Mouse (Mus musculus): ENCODE data around the gene F5. TPM values are rescaled to one million over a fixed set of nuclear protein-coding genes. Genes with fewer than 3 reads are reported as not detected.

Gene F5
- total and polyA plus RNA-seq, 3 experiments = not detected

DNA sequence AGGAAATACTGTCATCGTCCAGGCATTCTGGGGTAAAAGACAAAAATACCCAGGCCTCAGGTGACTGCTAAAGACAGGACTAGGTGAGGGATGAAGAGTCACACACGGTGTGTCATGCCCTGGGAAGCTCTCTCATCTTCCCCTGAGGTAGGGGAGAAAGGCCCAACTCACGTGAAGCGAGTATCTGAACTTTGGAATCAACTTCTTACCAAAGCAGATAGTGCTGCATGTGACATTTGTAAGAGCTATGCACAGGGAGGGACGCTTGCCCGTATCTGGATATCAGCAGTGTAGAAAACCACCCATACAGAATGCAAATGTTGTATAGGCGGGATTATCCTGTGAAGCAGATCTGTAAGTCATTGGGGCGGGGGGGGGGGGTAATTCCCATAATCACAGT, 61.0 kb downstream of the F5 start:
- H3K9me3 ChIP-seq (replicated peaks; ENCODE audit: insufficient read depth, low read length) = no peaks in the 10 kb centered on the region
- H3K9ac ChIP-seq (ENCODE audit: control insufficient read depth, low read depth, low read length, poor library complexity, severe bottlenecking) = no peak overlapping the region
- H3K79me2 ChIP-seq (ENCODE audit: control insufficient read depth, insufficient read depth, low read length, poor library complexity) = no peaks in the 10 kb centered on the region
- TF ChIP-seq MEF2A (IDR thresholded peaks at IDR 0.05; ENCODE audit: extremely low read depth, insufficient replicate concordance, low read depth, low read length, poor library complexity, severe bottlenecking) (no peak), MYC (IDR thresholded peaks at IDR 0.05; ENCODE audit: low read depth, low read length) (no peak), SIN3A (IDR thresholded peaks at IDR 0.05; ENCODE audit: low read length) (no peak), NELFE (IDR thresholded peaks at IDR 0.05; ENCODE audit: low read depth, low read length) (no peak), E2F4 (IDR thresholded peaks at IDR 0.05; ENCODE audit: borderline replicate concordance, low read depth, low read length) (no peak), ZKSCAN1 (IDR thresholded peaks at IDR 0.05; ENCODE audit: low read depth, low read length) (no peak), GATA1 (IDR thresholded peaks at IDR 0.05; ENCODE audit: low read depth, low read length) (no peak), POLR2A (IDR thresholded peaks at IDR 0.05; ENCODE audit: control insufficient read depth in 1 of 2, insufficient read depth in 1 of 2, low read depth in 1 of 2, low read length in 2 of 2, poor library complexity in 1 of 2) (no peak), ZMIZ1 (IDR thresholded peaks at IDR 0.05; ENCODE audit: low read depth, low read length) (no peak), ELF1 (IDR thresholded peaks at IDR 0.05; ENCODE audit: low read depth, low read length) (no peak), HCFC1 (IDR thresholded peaks at IDR 0.05; ENCODE audit: low read depth, low read length) (no peak), UBTF (IDR thresholded peaks at IDR 0.05; ENCODE audit: borderline replicate concordance, insufficient read depth, low read depth, low read length) (no peak)
- H3K4me3 ChIP-seq (ENCODE audit: control insufficient read depth in 1 of 2, insufficient read depth in 1 of 2, low read depth in 2 of 2, low read length in 2 of 2) = no peak overlapping the region
- H3K36me3 ChIP-seq (ENCODE audit: control insufficient read depth in 1 of 2, insufficient read depth in 2 of 2, low read length in 2 of 2) = no peaks in the 10 kb centered on the region
- peaks cover 4 to 5% of the 10 kb centered on the region in 2 experiments for H3K27me3 ChIP-seq (ENCODE audit: control insufficient read depth in 1 of 2, insufficient read depth in 2 of 2, low read length in 2 of 2)
- no peak for DNase-seq (ENCODE audit: low read depth, low spot score)
- H3K4me1 ChIP-seq (ENCODE audit: control insufficient read depth in 1 of 2, insufficient read depth in 2 of 2, low read length in 2 of 2) = no peaks in the 10 kb centered on the region; a peak in 1 of 4 replicates
- no peak overlapping the region for H3K27ac ChIP-seq (ENCODE audit: control insufficient read depth, low read depth, low read length)

DNA sequence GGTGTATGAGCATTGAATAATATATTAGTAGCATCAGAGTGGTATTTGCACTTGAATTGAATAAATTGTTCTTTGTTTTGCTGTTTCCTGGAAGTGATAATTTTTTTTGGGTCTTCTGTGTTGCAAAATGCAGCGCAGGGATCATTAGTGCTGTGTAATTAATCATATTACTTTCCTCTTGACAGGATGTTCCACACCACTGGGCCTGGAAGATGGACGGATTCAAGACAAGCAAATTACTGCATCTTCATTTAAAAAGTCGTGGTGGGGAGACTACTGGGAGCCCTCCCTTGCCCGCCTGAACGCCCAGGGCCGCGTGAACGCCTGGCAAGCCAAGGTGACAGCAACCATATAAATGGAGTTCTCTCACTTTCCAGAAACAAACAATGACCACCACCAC, 62.6 kb downstream of the F5 start:
- H3K4me1 ChIP-seq (ENCODE audit: control insufficient read depth in 1 of 2, insufficient read depth in 2 of 2, low read length in 2 of 2) = no peaks in the 10 kb centered on the region; a peak in 1 of 4 replicates
- H3K9ac ChIP-seq (ENCODE audit: control insufficient read depth, low read depth, low read length, poor library complexity, severe bottlenecking) = no peak overlapping the region
- H3K9me3 ChIP-seq (replicated peaks; ENCODE audit: insufficient read depth, low read length) = no peaks in the 10 kb centered on the region
- H3K27ac ChIP-seq (ENCODE audit: control insufficient read depth, low read depth, low read length) = no peak overlapping the region
- peaks cover 3 to 5% of the 10 kb centered on the region in 2 experiments for H3K27me3 ChIP-seq (ENCODE audit: control insufficient read depth in 1 of 2, insufficient read depth in 2 of 2, low read length in 2 of 2)
- TF ChIP-seq MAFK (IDR thresholded peaks at IDR 0.05; ENCODE audit: borderline replicate concordance, low read depth, low read length) (no peak), SMC3 (IDR thresholded peaks at IDR 0.05; ENCODE audit: low read depth, low read length) (no peak), SIN3A (IDR thresholded peaks at IDR 0.05; ENCODE audit: low read length) (no peak), JUND (IDR thresholded peaks at IDR 0.05; ENCODE audit: low read depth, low read length) (no peak), GABPA (IDR thresholded peaks at IDR 0.05; ENCODE audit: low read depth, low read length) (no peak), ZNF384 (IDR thresholded peaks at IDR 0.05; ENCODE audit: low read depth, low read length) (no peak), EP300 (IDR thresholded peaks at IDR 0.05; ENCODE audit: low read depth in 1 of 2, low read length in 2 of 2) (no peak), BHLHE40 (IDR thresholded peaks at IDR 0.05; ENCODE audit: borderline replicate concordance, low read depth, low read length) (no peak), HCFC1 (IDR thresholded peaks at IDR 0.05; ENCODE audit: low read depth, low read length) (no peak), CHD2 (IDR thresholded peaks at IDR 0.05; ENCODE audit: low read length) (no peak), USF2 (IDR thresholded peaks at IDR 0.05; ENCODE audit: borderline replicate concordance in 1 of 2, insufficient read depth in 1 of 2, low read depth in 1 of 2, low read length in 2 of 2) (no peak), CHD1 (IDR thresholded peaks at IDR 0.05; ENCODE audit: low read depth, low read length) (no peak), GATA1 (IDR thresholded peaks at IDR 0.05; ENCODE audit: low read depth, low read length) (no peak), USF1 (IDR thresholded peaks at IDR 0.05; ENCODE audit: low read depth, low read length) (no peak)
- DNase-seq (ENCODE audit: low read depth, low spot score) = no peak
- H3K36me3 ChIP-seq (ENCODE audit: control insufficient read depth in 1 of 2, insufficient read depth in 2 of 2, low read length in 2 of 2) = no peaks in the 10 kb centered on the region
- no peak overlapping the region for H3K4me3 ChIP-seq (ENCODE audit: control insufficient read depth in 1 of 2, insufficient read depth in 1 of 2, low read depth in 2 of 2, low read length in 2 of 2)
- no peaks in the 10 kb centered on the region for H3K79me2 ChIP-seq (ENCODE audit: control insufficient read depth, insufficient read depth, low read length, poor library complexity)

Measured in MEL (cell line).